Mouse (Mus musculus) CH12F3 (cell line): ENCODE results near the gene Neurl1b.

Experiments
- in situ Hi-C: fragments of 300-500 bp; cut with MboI; formaldehyde crosslinking; loops from 2 replicates; pipeline ENCODE4 v1.14.3; 2020; ENCODE audit warnings: low sequenced_read_pairs

Neurl1b gene

DNA sequence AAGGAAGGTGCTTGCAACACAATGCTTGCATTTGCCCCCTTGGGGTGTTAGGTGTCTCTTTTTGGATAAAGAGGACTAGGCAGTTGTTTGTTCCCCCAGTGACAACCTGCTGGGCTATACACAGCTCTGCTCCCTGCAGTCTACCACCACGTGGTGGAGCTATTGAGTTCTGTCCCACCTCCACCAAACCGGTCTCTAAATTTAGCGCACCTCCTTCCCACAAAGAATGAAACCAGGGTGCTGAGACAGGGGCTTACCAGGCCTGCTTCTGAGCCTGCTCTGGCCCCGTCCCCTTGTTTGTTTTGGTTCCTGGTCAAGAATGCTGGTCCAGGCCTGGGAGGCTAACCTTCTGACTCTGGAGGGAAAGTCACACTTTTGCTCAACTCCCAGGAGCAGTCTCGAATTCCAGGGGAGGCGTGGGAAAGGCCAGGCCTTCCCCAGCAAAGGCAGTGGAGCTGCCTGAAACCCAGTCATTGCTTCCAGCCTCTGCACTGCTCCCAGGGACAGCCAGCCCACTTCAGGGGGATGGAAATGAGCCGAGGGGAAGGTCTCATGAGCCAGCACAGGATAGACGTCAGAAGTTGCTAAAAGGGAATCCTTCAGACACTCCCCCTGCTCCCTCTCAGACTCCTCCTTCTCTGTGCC, 37.1 kb downstream of the Neurl1b start:
- in situ Hi-C loops: loop anchor here (10.0 to 25.0 kb wide), 2 partner anchors 137 to 436 kb away; no protein-coding TSS in a partner anchor

DNA sequence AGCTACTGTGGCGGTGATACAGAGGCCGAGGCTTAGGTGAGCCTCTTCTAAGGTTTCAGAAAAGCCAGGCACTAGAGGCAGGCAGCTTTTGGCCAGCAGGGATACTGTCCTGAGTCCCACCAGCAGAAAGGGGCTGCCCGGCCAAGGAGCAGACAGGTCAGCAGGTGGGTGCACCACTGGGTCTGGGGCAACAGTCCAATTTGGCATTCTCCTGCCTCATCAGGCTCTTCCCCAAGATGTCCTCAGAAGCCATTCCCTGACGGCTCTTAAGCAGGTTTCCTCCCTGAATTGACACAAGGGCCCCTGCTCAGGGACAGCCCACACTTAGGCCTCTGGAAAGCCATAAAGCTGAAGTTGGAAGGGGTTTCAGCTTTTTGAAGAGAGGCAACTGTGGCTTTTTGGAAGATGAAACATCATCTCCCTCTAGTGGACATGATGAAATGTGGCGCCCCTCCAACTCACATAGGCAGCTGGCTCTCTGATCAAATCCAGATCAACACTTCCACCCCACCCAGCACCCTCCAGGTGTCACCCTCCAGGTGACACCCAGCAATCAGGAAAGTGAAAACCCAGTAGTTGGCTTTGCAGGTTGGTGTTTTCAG, 37.8 kb downstream of the Neurl1b start:
- in situ Hi-C loops: loop anchor here (10.0 to 25.0 kb wide), 2 partner anchors 138 to 435 kb away; no protein-coding TSS in a partner anchor

DNA sequence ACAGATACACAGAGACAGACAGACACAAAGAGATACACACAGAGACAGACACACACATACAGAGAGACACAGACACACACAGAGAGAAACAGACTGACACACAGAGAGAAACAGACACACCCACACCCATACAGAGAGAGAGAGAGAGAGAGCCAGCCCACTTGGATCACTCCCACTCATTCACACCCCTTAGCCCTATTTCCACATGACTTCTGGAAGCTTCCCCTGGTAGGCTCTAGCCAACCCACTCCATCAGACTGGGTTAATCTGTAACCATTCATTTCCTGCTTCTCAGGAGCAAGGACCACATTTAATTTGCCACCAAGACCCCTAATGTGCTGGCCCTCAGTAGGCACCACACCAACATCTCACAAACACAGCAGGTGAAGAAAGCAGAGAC, 42.9 kb downstream of the Neurl1b start:
- in situ Hi-C loops: loop anchor here (10.0 to 25.0 kb wide), 2 partner anchors 143 to 430 kb away; no protein-coding TSS in a partner anchor

DNA sequence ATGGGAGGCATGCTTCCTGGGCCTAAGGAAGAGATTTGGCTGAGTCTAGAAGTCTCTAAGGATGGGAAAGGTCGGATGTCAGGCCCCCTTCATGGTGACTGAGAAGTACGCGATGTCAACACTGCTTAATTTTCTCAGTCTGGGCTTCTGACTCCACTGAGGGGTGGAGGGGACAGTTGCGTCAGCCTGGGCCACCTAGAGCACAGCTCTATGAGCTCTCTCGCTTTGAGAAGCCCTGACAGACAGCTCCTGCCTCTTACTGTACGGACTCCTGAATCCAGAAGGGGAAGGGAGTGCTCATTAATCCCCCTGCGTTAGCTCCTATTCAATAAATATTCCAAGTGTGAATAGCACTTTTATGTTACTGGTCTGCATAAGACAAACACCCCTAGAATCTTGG, 43.4 kb downstream of the Neurl1b start:
- in situ Hi-C loops: loop anchor here (10.0 to 25.0 kb wide), 2 partner anchors 143 to 429 kb away; no protein-coding TSS in a partner anchor

DNA sequence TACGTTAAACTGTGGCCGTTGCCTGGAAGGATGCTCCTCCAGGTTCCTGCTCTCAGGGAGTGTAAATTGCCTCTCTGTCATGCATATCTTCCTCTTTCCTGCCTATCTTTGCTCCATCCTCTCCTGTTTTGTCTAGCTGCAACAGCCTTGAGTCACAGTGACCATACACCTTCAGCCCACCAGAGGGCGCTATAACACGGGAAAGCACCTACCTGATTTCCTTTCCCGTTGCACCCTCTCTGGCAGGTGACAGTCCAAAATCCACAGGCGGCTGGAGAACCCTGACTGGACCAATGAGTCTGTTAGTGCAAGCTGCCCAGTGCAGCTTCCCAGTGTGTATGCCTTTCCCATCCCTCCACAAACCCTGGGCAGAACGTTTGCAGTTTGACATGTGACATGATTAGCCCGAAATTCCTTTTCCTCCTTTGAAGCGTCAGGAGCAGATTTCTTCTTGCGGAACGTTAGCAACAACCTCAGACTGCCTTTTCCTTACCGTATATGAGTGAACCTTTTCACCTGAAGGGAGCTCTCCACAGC, 48.1 kb downstream of the Neurl1b start:
- in situ Hi-C loops: loop anchor here (25.0 kb wide), 1 partner anchor 425 kb away; no protein-coding TSS in a partner anchor

DNA sequence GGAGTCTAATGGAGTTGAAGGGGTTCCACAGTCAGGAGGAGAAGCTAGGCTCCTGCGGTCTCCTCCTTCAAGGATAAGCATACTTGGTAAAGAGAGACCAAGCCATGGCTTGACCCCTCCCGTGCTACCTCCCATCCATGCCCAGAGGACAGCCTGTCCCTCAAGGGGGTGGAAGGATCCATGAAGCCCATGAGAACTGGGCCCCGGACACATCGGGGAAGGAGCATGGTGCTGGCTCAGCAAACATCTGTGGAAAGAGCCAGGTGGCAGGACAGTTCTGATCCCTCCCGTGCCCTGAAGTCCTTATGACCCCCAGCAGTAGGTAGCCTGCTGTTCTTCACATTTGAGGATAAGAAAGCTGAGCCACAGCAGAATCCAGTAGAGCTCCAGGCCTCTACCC, 48.8 kb downstream of the Neurl1b start:
- in situ Hi-C loops: loop anchor here (25.0 kb wide), 1 partner anchor 424 kb away; no protein-coding TSS in a partner anchor

DNA sequence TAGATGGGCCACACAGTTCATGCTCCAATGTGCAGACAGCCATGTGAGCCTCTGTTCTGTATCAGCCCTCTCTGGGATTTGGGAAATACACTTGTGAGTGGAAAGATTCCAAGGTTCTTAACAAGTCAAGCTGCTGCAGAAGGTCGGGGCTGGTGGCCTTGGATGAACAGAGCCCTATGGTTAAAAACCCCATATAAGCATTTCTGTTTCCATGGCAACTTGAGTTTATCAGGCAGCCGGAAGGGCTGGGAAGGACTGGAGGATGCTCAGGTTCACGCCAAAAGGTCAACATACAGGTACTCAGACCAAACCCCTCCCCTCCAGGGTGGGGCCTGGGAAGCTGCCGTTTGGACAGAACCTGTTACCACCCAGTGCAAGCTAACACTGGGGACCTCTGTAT, 49.4 kb downstream of the Neurl1b start:
- in situ Hi-C loops: loop anchor here (25.0 kb wide), 1 partner anchor 423 kb away; no protein-coding TSS in a partner anchor

DNA sequence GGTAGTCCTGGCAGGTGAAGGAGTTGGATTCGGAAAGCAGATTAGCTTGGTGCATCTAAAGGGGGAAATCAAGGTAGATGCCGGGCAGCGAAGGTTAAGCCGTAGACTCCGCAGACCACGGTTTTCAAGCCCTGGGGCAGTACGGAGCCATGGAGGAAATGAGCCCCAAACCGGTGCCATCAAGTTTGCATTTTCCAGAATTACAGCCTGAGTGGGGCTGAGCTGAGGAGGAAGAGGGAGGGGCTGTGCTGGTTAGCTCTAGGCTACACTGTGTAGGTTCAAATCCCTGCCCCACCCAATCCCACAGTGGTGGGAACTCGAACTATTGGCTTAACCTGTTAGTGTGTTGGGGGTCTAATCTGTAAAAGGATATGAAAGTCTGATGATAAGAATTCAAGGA, 49.9 kb downstream of the Neurl1b start:
- in situ Hi-C loops: loop anchor here (25.0 kb wide), 1 partner anchor 423 kb away; no protein-coding TSS in a partner anchor

DNA sequence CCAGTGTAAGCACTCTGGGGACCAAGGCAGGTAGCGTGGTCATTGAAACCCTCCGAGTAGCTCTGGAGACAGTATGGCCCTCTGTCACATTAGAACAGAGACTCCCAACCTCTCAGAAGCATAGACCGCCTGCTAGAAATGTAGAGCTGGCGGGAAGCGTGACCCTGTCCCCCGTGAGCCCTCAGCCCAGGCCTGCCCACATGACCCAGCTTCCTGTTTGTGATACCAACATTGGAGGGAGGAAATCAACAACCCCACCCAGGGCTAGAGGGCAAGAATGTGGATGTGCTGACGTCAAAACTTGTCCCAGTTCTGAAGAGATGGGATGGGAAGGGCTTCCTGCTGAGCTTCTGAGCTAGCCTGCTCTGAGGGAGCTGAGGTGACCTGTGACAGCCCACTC, 50.3 kb downstream of the Neurl1b start:
- in situ Hi-C loops: loop anchor here (25.0 kb wide), 1 partner anchor 422 kb away; no protein-coding TSS in a partner anchor

DNA sequence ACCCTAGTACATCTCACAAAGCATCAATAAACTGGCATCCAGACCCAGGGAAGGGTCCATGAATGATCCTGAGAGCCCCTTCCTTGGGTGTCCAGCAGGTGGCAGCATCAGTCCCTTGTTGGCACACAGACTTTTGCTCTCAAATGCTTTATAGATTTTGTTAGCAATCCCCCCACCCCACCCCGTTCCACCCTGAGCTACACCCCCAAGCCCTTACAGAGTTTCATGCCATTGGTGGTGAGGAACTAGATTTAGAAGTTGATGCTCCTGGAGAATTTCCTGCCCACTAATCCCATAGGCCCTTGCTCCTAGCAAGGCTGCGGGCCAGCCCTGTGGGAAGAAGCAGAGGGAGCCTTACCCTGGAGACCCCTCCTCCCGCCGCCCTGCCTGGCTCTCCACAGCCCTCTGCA, 52.1 kb downstream of the Neurl1b start:
- in situ Hi-C loops: loop anchor here (25.0 kb wide), 1 partner anchor 421 kb away; no protein-coding TSS in a partner anchor

DNA sequence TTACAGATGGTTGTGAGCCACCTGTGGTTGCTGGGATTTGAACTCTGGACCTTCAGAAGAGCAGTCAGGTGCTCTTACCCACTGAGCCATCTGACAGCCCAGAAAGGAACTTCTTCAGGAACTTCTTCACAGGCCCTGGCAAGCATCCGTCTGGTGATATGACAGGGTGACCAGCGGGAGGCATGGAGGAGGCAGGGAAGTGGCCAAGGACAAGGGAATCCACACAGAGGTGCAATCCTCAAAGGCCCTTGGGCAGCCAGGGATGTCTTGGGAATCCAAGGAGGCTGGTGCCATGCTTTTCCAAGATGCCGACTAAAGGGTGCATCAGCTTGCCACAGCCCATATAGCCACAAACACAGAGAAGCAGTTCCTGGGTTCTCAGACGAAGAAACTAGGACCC, 53.0 kb downstream of the Neurl1b start:
- in situ Hi-C loops: loop anchor here (25.0 kb wide), 1 partner anchor 420 kb away; no protein-coding TSS in a partner anchor

DNA sequence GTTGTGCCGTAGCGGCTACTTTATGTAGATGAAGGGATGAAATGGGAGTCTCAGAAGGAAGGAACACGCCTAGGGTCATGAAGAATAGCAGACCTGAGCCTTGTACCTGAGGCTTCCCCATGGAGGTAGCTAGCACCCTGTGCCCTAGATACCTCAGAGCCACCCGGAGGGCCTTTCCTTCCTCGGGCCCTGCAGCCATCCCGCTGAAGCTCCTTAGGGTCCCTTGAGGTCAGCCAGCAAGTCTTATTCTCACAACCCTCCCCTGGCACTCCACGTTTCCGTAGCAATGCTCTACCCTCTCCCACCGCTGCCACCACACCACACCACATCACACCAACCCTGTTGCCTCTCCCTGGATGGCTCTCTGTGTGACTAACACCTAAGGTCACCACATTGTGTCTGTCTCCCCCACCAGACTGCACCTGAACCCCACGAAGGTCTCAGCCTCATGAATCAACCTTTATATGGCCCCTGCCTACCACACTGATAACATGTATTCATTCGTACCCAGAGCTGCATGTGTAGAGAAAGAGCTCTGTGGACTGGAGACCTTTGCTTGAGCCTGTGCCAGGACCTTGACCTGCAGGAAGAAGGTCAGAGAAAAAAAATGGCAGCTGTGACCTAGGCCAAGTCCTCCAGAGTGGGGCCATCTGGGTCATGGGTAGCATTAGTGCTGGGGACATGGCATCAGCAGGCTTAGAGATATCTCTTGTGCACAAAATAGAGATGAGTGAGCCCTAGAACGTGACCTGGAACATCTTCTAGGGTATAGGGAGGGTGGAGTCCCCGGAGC, 53.7 kb downstream of the Neurl1b start:
- in situ Hi-C loops: loop anchor here (25.0 kb wide), 1 partner anchor 419 kb away; no protein-coding TSS in a partner anchor

DNA sequence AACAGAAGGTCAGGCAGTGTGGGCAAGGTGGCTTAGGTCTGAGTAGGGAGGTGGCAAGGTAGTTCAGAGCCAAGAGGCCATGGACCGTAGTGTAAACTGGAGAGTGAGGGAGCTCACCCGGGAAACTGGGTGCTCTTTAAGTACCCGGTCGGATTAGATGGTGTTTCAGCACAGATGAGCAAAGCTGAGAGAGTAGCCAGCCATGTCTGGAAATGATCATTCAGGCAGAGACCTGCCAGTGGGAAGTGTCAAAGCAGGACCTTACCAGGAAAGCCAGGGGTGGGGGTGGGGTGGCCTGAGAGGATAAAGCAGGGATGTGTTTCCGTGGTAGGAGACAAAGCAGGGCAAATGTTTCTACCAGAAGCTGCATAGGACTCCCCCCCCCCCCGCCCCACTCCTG, 62.2 kb downstream of the Neurl1b start:
- in situ Hi-C loops: loop anchor here (5.0 kb wide), 1 partner anchor 160 kb away; no protein-coding TSS in a partner anchor

DNA sequence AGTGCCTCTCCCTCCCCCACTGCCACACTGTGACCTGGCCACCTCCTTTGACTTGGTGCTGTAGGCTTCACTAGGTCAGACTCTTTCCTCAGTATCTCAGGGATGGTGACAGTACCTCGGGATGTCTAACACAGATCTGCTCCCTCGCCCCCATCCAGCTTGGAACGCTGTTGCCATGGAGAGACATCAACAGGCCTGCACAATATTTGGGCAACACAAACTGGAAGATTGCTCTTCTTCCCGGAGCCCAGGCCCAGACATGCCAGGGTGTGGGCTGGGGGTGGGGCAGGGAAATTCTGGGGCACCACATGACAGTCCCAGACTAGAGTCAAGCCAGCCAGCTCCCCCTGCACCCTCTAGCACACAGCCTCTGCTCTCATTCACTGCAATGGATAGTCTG, 64.0 kb downstream of the Neurl1b start:
- in situ Hi-C loops: loop anchor here (5.0 kb wide), 1 partner anchor 159 kb away; no protein-coding TSS in a partner anchor

DNA sequence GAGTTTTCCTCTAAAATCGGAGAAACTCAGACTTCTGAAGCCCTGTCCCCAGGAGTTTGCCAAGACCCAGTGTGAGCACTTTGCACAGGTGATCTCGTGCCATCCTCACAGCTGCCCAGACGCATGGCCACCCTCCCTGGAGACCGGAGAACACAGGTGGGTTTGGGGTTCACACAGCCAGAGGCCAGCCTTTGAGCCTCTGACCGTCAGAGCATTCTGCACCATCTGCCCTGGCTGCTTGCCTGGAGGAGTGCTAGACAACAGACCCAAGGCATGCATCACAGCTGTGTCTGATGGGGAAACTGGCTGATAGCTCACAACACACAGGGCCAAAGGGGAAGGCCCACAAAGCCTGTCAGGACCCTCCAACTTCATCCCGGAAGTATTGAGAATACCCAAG, 65.0 kb downstream of the Neurl1b start:
- in situ Hi-C loops: loop anchor here (5.0 kb wide), 1 partner anchor 158 kb away; no protein-coding TSS in a partner anchor

DNA sequence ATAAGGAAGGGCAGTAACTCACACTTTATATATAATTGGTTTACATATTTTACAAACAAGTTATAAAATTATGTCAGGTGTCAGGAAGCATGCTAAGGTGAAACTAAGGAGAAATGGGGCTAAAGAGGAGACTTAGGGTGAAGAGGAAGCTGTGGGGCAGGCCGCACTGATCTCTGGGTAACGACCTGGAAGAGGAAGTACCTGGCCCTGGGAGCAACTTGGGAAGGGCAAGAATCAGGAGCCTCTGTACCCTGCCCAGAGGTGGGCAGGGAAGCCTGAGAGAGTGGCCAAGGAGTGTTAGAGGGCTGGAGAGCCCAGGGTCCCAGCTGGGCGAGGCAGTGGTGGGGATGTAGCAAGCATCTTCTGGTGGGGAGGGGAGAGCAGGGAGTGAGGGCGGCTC, 66.3 kb downstream of the Neurl1b start:
- in situ Hi-C loops: no loop called here

DNA sequence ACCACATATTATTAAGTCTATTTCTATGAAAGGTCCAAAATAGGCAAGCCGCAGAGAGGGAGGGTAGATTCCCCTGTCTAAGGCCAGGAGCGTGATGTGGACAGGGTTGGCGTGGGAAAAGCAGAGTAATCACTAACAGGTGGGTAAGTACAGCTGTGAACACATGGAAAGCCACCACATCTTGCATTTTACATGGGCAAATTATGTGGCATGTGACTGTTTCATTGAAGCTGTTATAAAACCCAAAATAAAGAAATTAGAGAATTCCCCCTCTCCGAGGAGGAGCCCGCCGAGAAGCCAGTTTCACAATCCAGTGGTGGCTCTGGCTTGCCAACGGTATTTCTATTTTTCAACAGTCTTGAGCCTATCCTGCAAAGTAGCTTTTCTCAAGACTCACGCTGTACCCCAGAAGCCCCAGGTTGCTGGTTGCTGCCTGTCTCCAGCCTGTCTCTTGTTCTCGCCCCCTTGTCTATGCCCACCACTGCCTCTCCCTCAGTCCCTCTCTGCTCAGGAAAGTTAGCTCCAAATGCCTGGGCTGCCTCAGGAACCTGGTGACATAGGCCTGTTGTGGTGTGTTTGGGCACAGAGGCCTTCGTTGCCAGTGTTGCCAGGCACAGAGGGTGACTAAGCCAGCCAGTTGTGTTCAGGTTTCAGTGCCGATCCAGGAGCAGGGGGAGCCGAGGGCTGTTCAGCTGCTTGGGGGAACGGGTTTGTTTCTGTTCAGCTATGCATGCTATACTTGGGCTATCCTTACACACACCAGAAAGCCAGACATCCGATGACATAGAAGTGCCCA, 70.2 kb downstream of the Neurl1b start:
- in situ Hi-C loops: no loop called here

DNA sequence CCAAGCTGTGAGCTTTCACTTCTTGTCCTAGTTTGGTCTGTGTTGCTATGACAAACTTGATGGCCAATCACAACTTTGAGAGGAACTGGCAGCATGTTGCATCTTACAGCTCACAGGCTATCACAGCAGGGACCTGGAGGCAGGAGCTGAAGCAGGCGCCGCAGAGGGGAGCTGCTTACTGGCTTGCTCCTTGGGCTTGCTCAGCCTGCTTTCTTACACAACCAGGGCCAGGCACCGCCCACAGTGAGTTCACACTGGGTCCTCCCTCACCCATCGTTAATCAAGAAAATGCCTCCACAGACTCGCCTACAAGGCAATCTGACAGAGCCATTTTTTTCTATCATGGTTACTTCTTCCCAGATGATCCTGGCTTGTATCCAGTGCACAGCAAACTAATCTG, 72.6 kb downstream of the Neurl1b start:
- in situ Hi-C loops: no loop called here

DNA sequence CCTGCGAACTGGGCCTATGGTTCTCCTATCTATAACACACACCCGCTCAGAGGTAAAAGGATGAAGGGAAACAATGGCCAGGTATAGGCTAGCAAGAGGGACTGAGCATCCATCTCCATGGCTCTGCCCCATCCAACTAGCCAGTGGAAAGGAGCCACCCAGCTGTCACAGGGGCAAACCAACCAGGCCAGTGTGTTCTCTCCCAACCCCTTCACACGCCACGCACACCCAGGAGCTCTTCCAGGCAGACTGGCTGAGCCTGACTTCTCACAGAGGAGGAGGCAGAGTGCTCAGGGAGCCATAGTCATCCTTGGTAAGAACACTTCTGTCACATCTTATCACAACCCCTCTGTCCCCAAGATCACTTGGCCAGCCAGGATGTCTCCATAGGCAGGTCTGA, 73.3 kb downstream of the Neurl1b start:
- in situ Hi-C loops: no loop called here
